Mouse (Mus musculus): ENCODE results near the gene Cdc37.
A peak's percentile ranks its signal among the peaks of the same experiment; 100 is the strongest.

The Cdc37 gene

GRCm38 (mm10) chr9:21105760-21106564, 43.8 kb downstream of the Cdc37 start:
- ATAC-seq (ENCODE audit: insufficient number of reproducible peaks, low FRiP score, low TSS enrichment), result no peak

- ATAC-seq (ENCODE audit: insufficient number of reproducible peaks, low FRiP score, low TSS enrichment), result no peak
Measured at GRCm38 (mm10) chr9:21104814-21105213, 45.0 kb downstream of the Cdc37 start.

DNA sequence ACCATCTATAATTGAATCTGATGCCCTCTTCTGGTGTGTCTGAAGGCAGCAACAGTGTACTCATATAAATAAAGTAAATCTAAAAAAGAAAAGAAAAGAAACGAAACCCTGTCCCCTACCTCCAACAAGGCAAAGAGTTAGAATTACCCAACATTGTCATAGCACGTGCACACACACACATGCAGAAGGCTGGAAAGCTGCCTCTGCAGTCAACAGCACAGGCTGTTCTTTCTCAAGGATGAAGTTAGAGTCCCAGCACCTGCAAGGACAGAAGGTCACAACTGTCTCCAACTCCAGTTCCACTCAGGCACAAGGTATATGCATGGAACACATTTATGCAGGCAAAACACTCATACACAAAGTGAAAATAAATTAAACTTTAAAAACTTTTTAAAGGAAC, 47.7 kb downstream of the Cdc37 start:
- ATAC-seq (ENCODE audit: insufficient number of reproducible peaks, low FRiP score, low TSS enrichment), result no peak

GRCm38 (mm10) chr9:21100447-21101161, 49.2 kb downstream of the Cdc37 start:
- no peak for ATAC-seq (ENCODE audit: insufficient number of reproducible peaks, low FRiP score, low TSS enrichment)

DNA sequence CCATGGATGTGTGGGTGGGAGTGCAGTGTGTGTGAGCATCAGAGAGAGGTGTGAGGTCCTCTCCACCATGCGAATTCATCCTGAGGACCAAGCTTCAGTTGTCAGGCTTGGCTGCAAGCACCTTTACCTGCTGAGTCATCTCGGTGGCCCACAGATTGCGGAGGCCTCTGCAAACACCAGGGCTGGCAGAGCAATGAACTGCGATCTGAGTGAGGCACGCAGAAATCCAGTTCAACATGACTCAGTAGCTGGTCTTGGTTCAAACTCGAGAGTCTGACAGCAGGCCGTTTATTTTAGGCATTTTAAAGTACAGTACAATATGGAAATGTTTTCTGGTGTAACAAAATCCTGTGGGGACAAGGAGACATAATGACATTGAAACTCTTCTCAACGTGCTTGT, 52.0 kb downstream of the Cdc37 start:
- no peak for ATAC-seq (ENCODE audit: insufficient number of reproducible peaks, low FRiP score, low TSS enrichment)

GRCm38 (mm10) chr9:21095958-21096357, 53.8 kb downstream of the Cdc37 start:
- ATAC-seq (ENCODE audit: insufficient number of reproducible peaks, low FRiP score, low TSS enrichment), result no peak

DNA sequence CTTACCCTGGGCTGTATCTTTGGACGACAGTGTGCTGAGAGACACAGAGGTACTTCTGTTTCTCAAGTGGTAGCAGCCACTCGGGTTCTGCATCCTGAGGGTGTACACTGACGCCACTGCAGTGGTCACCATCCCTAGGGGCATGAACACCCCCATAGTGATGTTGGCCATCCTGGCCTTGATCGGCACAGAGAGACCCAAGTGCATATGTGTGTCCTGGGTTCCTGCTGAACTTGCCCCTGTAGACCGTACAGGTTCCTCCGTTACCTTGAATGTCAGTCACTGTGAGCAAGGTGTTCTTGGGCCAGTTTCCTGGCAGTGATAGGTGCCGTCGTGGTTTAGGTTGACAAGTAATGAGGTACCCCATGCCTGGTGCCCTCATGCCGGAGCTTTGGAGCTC, 56.4 kb downstream of the Cdc37 start:
- no peak for ATAC-seq (ENCODE audit: insufficient number of reproducible peaks, low FRiP score, low TSS enrichment)

GRCm38 (mm10) chr9:21091707-21092320, 58.0 kb downstream of the Cdc37 start, which contains the start of the genes Gm38431 and Raver1:
Gm38431 (minus strand) TSS chr9:21091997.
Raver1 (minus strand) TSS chr9:21092008.
- peak; percentile 97 for ATAC-seq (ENCODE audit: insufficient number of reproducible peaks, low FRiP score, low TSS enrichment)

- ATAC-seq (ENCODE audit: insufficient number of reproducible peaks, low FRiP score, low TSS enrichment), result no peak
Measured at GRCm38 (mm10) chr9:21090972-21091706, 58.6 kb downstream of the Cdc37 start.

DNA sequence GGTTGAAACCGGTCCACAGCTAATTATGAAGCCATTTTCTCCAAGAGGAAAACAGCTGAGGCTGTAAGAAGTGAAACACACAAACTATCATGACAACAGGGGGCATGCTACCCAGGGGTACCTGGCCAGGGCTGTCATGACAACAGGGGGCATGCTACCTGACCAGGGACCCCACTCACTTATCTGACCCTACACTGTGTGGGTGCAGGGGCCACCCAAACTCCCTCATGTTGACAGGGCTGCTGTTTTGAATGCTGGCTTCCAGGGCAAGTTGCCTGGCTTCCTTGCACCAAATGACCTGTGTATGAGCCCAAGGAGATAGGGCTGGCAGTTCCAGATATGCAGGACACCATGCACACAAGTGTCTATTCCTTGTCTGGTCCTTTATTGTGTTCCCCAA, 59.2 kb downstream of the Cdc37 start:
- ATAC-seq (ENCODE audit: insufficient number of reproducible peaks, low FRiP score, low TSS enrichment), result no peak

GRCm38 (mm10) chr9:21083324-21083723, 66.5 kb downstream of the Cdc37 start:
- no peak for ATAC-seq (ENCODE audit: insufficient number of reproducible peaks, low FRiP score, low TSS enrichment)

All from cerebellum, adult (tissue).